Mouse (Mus musculus) kidney, adult 2 months (tissue): ENCODE results near the gene Doc2g. TPM values are rescaled to one million over a fixed set of nuclear protein-coding genes. Genes with fewer than 3 reads are reported as not detected.
"Not testable (repeated sequence)": the region's sequence is repeated elsewhere in the genome, so short reads cannot be mapped to it uniquely, and the experiment has no call there.

Experiments
- DNase-seq: peaks from one replicate; pipeline ENCODE4 v3.0.0; 2021
- H3K27ac ChIP-seq: fragments of 200-500 bp; 2 replicates; pipeline ENCODE4 v1.5.1; 2012; ENCODE audit warnings: low read depth, low read length, control low read depth, inconsistent platforms; ENCODE audit not compliant: insufficient read depth
- H3K27me3 ChIP-seq: fragments of 200-500 bp; replicated peaks from 2 replicates; pipeline ENCODE4 v1.6.1; 2012; ENCODE audit warnings: mild to moderate bottlenecking, moderate library complexity, low read length, inconsistent platforms; ENCODE audit not compliant: control insufficient read depth, insufficient read depth
- H3K36me3 ChIP-seq: fragments of 200-500 bp; 2 replicates; pipeline ENCODE4 v1.6.1; 2012; ENCODE audit warnings: mild to moderate bottlenecking, moderate library complexity, low read length, inconsistent platforms; ENCODE audit not compliant: control insufficient read depth, insufficient read depth
- H3K4me1 ChIP-seq: fragments of 200-500 bp; 2 replicates; pipeline ENCODE4 v1.6.1; 2011; ENCODE audit warnings: low read length; ENCODE audit not compliant: control insufficient read depth, insufficient read depth
- H3K4me3 ChIP-seq: fragments of 200-500 bp; 2 replicates; pipeline ENCODE4 v1.5.1; 2011; ENCODE audit warnings: mild to moderate bottlenecking, low read depth, low read length, control low read depth; ENCODE audit not compliant: insufficient read depth
- CTCF ChIP-seq: fragments of 200-500 bp; conservative IDR thresholded peaks from 2 replicates; pipeline ENCODE4 v1.5.1; 2011; ENCODE audit warnings: low read depth, mild to moderate bottlenecking, control low read depth, low read length, moderate library complexity, mixed read lengths; ENCODE audit not compliant: insufficient read depth, insufficient read length
- POLR2A ChIP-seq: fragments of 200-500 bp; IDR thresholded peaks from one replicate; pipeline ENCODE4 v1.6.1; 2011; ENCODE audit warnings: low read depth, low read length, control low read depth
- WGBS: fragments of 180-500 bp; shearing (Covaris S2); methylation state at CpG from one replicate; pipeline ENCODE4 v1.1.7; 2018; 5-methylcytosine and 5-hydroxymethylcytosine counted together
- polyA plus RNA-seq: library from polyadenylated mRNA; depleted of rRNA; stranded (reverse); fragments of >200 nt; gene quantifications from 2 replicates; pipeline ENCODE4 v1.2.3, GENCODE M21; 2012; rRNA removed

Gene Doc2g
- polyA plus RNA-seq = 5.1 and 5.5 TPM in 2 replicates

DNA sequence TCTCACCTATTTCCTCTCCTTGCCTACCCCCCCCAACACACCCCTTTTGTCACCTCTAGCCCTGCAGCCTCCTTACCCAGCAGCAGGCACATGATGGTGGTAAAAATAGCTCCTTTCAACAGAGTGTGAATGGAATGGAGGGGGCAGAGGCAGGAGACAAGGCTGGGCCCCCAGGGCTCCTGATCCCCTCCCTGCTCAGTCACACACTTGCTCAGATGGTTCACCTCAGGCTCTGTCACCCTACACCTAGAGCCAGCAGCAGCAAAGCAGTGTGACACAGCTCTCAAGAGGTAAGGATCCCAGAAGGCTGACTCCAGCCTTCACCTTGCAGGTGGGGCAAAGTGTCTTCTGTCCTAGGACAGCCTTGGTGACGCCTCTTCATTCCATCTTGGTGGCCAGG, at the start of gene Doc2g:
Gene Doc2g (plus strand): TSS at position 202 of the 400 bp plus-strand sequence.
- WGBS = 88% methylated on average over 1 of the region's 1 CpGs
- TF ChIP-seq POLR2A (no peak), CTCF (no peak)
- no peaks in the 10 kb centered on the region for H3K27me3 ChIP-seq
- no peaks in the 10 kb centered on the region; the same call in 1 of the 2 replicates for H3K36me3 ChIP-seq
- no peak for DNase-seq
- H3K4me3 ChIP-seq = no peak within 1 kb of the TSS
- no peak within 1 kb of the TSS for H3K27ac ChIP-seq
- H3K4me1 ChIP-seq = peaks cover 18% of the 10 kb centered on the region

DNA sequence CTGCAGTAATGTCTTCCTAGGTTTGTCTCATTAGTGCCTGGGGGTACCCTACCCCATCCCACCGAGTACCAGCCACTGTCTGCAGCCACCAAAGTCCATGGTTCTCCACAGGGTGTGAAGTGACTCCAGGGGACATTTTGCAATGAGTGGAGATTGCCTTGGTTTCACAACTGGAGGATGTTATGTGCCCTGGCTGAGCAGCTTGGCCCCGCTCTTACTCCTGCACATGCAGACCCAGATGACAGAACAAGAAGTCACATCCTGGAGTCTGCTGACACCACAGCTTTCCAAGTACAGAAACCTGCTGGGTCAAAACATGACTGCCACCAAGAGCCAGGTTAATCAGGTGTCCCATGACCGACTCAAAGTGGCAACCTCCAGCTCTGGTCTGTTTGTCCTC, 48.1 kb upstream of the Doc2g start:
- TF ChIP-seq POLR2A = no peak
- no peak for TF ChIP-seq CTCF
- Histone ChIP-seq H3K4me3 (no peak overlapping the region), H3K36me3 (no peaks in the 10 kb centered on the region), H3K4me1 (peaks cover 12% of the 10 kb centered on the region), H3K27me3 (no peaks in the 10 kb centered on the region), H3K27ac (no peak overlapping the region)
- 58% methylated on average over 3 of the region's 3 CpGs for WGBS
- DNase-seq = peak; percentile 45

DNA sequence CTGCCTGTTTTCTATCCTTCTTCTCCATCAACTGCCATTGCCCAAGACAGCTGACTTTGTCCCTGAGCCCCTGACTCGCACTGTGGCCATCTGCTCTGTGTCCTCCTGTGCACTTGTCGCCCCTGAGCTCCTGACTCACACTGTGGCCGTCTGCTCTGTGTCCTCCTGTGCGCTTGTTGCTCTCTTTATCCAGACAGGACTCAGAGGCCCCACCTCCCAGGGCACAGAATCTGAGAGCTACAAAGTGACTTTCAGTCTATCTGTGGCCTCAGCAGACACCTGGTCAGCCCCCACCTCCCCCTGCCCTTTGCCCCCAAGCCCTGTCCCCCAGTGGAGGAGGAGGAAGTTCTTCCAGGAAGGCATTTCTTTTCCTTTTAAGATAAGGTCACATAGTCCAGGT, 47.3 kb upstream of the Doc2g start:
- H3K27ac ChIP-seq = peak overlapping the region; percentile 39

DNA sequence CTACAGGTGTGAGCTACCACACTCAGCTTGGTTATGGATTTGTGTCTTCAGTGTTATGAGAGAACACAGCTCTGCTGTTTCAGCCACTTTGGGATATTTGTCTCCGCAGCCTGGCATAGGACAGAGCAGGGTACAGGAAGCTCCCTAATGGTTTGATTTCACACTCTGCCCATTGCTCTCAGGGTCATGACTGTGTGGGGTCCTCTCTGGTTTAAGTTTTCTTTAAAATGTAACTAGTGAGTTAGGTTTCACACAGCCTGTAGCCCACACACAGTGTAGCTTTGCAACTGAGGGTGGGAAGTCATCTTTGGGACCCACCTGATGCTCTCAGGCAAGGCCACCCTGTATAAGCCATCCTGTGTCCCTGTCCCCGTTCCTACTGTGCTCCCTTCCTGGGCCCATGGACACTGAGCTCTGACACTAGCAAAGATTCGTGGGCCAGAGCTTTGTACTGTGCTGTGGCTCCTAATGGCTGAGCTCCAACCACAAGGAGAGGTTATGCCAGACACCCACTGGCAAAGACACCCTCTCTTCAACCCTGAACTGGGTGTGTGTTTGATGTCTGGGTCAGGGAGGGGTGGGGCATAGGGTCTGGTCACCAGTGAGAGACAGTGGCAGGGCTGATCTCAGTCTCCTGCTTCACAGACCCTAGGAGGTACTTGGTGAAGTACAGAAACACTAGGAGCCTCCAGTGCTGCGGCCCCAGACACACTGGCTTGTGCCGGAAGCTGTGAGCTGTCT, 45.6 kb upstream of the Doc2g start:
- not testable (repeated sequence) for H3K36me3 ChIP-seq, H3K4me3 ChIP-seq, H3K27me3 ChIP-seq, H3K4me1 ChIP-seq
- 54% methylated on average over 5 of the region's 5 CpGs for WGBS
- peak; percentile 78 for DNase-seq
- peak overlapping the region; percentile 51; the same call in 1 of the 2 replicates for H3K27ac ChIP-seq

More for the DNA sequence above, 47.3 kb upstream of the Doc2g start:
- TF ChIP-seq POLR2A (no peak), CTCF (no peak)
- WGBS = 57% methylated on average over 4 of the region's 4 CpGs
- no peak overlapping the region for H3K4me3 ChIP-seq
- no peaks in the 10 kb centered on the region for H3K27me3 ChIP-seq
- H3K36me3 ChIP-seq = no peaks in the 10 kb centered on the region
- peak; percentile 47 for DNase-seq
- H3K4me1 ChIP-seq = peaks cover 10% of the 10 kb centered on the region

DNA sequence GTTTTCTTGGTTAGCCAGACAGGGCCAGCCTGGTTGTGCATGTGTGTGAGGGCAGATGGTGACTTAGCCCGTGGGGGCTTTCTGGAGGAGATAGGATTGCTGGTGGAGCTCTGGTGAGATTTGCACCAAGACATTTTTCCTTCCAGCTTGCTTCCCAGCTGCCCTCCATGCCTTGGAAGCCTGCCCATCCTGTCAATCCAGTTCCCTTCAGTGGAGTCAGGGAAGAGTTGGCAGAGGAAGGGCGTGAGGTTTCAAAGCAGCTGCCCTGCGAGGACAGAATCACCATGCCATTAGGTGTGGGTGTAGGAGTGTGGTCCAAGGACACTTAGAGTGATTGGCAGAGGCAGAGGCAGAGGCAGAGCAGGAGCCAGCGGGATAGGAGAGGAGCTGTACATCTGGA, 44.6 kb upstream of the Doc2g start, which contains the start of gene Aldh3b3:
Gene Aldh3b3 (plus strand): TSS at position 176 of the 400 bp plus-strand sequence.
- no peaks in the 10 kb centered on the region for H3K36me3 ChIP-seq
- DNase-seq = peak; percentile 68
- peak within 1 kb of the TSS; percentile 51; the same call in 1 of the 2 replicates for H3K27ac ChIP-seq
- no peak within 1 kb of the TSS for H3K4me3 ChIP-seq
- no peaks in the 10 kb centered on the region for H3K27me3 ChIP-seq
- WGBS = 46% methylated on average over 4 of the region's 4 CpGs
- H3K4me1 ChIP-seq = peaks cover 10% of the 10 kb centered on the region
- TF ChIP-seq POLR2A = no peak
- TF ChIP-seq CTCF = no peak

DNA sequence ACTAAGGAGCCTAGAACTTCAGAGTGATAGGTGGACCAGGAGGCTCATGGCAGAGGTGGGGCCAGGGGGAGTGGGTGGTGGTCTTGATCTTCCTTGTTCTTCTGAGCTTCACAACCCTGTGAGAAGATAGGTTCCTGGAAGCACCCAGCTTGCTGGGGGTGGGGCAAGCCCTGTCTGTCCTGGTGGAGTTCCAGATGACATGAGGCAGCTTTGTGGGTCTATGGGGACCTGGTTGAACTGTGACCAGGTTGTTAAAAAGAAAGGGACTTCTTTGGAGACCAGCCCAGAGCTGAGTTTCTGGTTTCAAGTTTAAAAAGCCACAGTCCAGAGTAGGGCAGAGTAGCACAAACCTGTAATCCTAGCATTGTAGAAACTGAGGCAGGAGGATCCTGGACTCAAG, 44.1 kb upstream of the Doc2g start:
- peak; percentile 91 for DNase-seq
- Histone ChIP-seq H3K4me3 (no peak overlapping the region), H3K27me3 (no peaks in the 10 kb centered on the region), H3K36me3 (no peaks in the 10 kb centered on the region), H3K27ac (peak overlapping the region; percentile 14; the same call in 1 of the 2 replicates), H3K4me1 (peaks cover 10% of the 10 kb centered on the region)
- TF ChIP-seq CTCF (no peak), POLR2A (no peak)

DNA sequence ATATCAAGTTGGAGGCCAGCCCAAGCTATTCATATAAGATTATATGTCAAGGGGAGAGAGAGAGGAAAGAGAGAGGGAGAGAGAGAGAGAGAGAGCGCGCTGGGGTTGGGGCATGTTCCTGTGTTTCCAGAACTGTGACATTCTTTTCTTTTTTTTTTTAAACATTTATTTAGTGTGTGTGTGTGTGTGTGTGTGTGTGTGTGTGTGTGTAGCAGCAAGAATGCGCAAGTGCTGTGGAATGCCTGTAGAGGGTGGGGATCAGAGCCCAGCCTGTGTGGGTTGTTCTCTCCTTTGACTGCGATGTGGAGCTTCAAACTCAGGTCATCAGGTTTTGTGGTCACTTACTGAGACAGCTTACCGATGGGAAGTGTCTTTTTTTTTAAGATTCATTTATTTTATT, 42.9 kb upstream of the Doc2g start:
- H3K27me3 ChIP-seq = no peaks in the 10 kb centered on the region
- TF ChIP-seq CTCF (no peak), POLR2A (no peak)
- H3K36me3 ChIP-seq = no peaks in the 10 kb centered on the region
- no peak overlapping the region for H3K27ac ChIP-seq
- no peak for DNase-seq
- 66% methylated on average over 5 of the region's 5 CpGs for WGBS
- H3K4me1 ChIP-seq = peaks cover 10% of the 10 kb centered on the region
- H3K4me3 ChIP-seq = no peak overlapping the region

DNA sequence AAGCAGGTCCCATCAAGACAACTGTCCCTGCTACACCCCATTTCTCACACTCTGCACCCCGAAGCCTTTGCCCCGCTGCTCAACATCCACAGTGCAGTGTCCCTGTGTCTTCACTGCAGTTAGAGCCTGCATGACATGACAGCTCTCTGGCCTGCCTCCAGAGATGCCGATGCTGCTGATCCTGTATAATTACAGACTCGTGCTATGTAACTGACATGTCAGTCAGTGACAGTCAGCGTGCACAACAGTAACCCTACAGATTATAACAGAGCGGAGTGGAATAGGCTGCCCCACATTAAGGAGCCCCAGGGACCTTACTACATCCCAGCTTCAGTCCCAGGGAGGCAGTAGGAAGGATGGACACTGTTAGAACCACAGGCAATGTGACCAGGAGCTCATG, 41.3 kb upstream of the Doc2g start:
- DNase-seq = not testable (repeated sequence)

More for the DNA sequence above, 41.3 kb upstream of the Doc2g start:
- H3K36me3 ChIP-seq, H3K4me3 ChIP-seq, H3K27ac ChIP-seq, H3K4me1 ChIP-seq, H3K27me3 ChIP-seq: not testable (repeated sequence)
- 95% methylated on average over 6 of the region's 6 CpGs for WGBS
